12 mouse cellular contexts compared by ENCODE assay signal in the genomic region with DNA sequence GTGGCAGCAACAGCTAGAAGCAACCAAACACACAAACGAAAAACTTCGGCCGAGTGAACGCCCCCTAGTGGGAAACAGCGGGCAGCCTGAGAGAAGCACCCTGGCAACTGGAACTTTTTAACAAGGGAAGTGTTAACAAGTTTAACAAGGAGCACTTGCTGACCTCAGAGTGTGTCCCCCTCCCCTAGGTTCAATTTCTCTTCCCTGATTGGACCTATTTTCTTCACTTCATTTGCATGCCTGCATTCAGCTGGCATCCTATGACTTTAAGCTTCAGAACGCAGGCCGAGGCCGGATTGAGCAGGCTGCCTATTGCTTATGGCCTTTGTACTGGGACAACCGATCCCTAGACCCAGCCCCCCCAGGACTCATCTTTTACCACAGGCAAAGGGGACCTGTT. TPM values are rescaled to one million over a fixed set of nuclear protein-coding genes. Genes with fewer than 3 reads are reported as not detected.
DNase-seq lines count a peak whose midpoint lies in the region; ATAC-seq and TF ChIP-seq lines count a peak whose summit lies in the region.
"Had no signal": no experiment of that assay in that cellular context is flagged by ENCODE, and none has a peak within 500 bp of the region (broad histone marks: within the 10 kb centered on the region; RNA-seq: fewer than 3 reads in every experiment).

No protein-coding gene starts in this region.

- ATAC-seq in intestine, postnatal 0 days, result no peak
- ATAC-seq in intestine, embryonic 15.5 days, result no peak
- ATAC-seq: forebrain, embryonic 15.5 days; hindbrain, embryonic 16.5 days had no signal

- WGBS in intestine, postnatal 0 days, result 72% methylated on average over 9 of the region's 9 CpGs
- WGBS in intestine, embryonic 15.5 days, result 75% methylated on average over 9 of the region's 9 CpGs
- 71% methylated on average over 9 of the region's 9 CpGs for WGBS in embryonic facial prominence, embryonic 10.5 days

- H3K4me2 ChIP-seq in intestine, postnatal 0 days (replicated peaks; ENCODE audit: low read depth), result no peak overlapping the region
- H3K4me2 ChIP-seq in intestine, embryonic 15.5 days (replicated peaks), result no peak overlapping the region
- H3K4me2 ChIP-seq: forebrain, embryonic 15.5 days; neural tube, embryonic 15.5 days had no signal

- no peaks in the 10 kb centered on the region for H3K9me3 ChIP-seq in intestine, postnatal 0 days (ENCODE audit: control insufficient read depth)
- no peaks in the 10 kb centered on the region for H3K9me3 ChIP-seq in intestine, embryonic 15.5 days
- H3K9me3 ChIP-seq in embryonic facial prominence, embryonic 10.5 days, result no peaks in the 10 kb centered on the region
- H3K9me3 ChIP-seq: forebrain, embryonic 15.5 days; heart, embryonic 10.5 days; neural tube, embryonic 15.5 days had no signal

- no peak overlapping the region for H3K27ac ChIP-seq in intestine, postnatal 0 days (ENCODE audit: low read depth, low read length)
- no peak overlapping the region for H3K27ac ChIP-seq in intestine, embryonic 15.5 days
- no peak overlapping the region for H3K27ac ChIP-seq in embryonic facial prominence, embryonic 10.5 days (replicated peaks)
- H3K27ac ChIP-seq: forebrain, embryonic 15.5 days; heart, embryonic 10.5 days; neural tube, embryonic 15.5 days had no signal

- H3K27me3 ChIP-seq in intestine, postnatal 0 days (replicated peaks; ENCODE audit: control insufficient read depth, insufficient read depth, low read length), result no peaks in the 10 kb centered on the region
- no peaks in the 10 kb centered on the region for H3K27me3 ChIP-seq in intestine, embryonic 15.5 days (replicated peaks)
- no peaks in the 10 kb centered on the region for H3K27me3 ChIP-seq in embryonic facial prominence, embryonic 10.5 days (replicated peaks; ENCODE audit: low read depth, poor library complexity, severe bottlenecking)
- H3K27me3 ChIP-seq: forebrain, embryonic 15.5 days; neural tube, embryonic 15.5 days had no signal

- TF ChIP-seq CTCF in intestine, postnatal 0 days (IDR thresholded peaks at IDR 0.05; ENCODE audit: low read depth), result peak; percentile 49

- H3K36me3 ChIP-seq in intestine, postnatal 0 days (ENCODE audit: control insufficient read depth, insufficient read depth), result no peaks in the 10 kb centered on the region
- no peaks in the 10 kb centered on the region for H3K36me3 ChIP-seq in intestine, embryonic 15.5 days
- H3K36me3 ChIP-seq in embryonic facial prominence, embryonic 10.5 days (replicated peaks), result no peaks in the 10 kb centered on the region
- H3K36me3 ChIP-seq: forebrain, embryonic 15.5 days; heart, embryonic 10.5 days; neural tube, embryonic 15.5 days had no signal

- no peaks in the 10 kb centered on the region for H3K4me1 ChIP-seq in intestine, postnatal 0 days (replicated peaks; ENCODE audit: control insufficient read depth, insufficient read depth, low read length)
- H3K4me1 ChIP-seq in intestine, embryonic 15.5 days (replicated peaks), result no peaks in the 10 kb centered on the region
- no peaks in the 10 kb centered on the region for H3K4me1 ChIP-seq in embryonic facial prominence, embryonic 10.5 days
- H3K4me1 ChIP-seq: forebrain, embryonic 15.5 days; heart, embryonic 10.5 days; neural tube, embryonic 15.5 days had no signal

- H3K9ac ChIP-seq in intestine, postnatal 0 days (ENCODE audit: low read depth, low read length), result no peak overlapping the region
- H3K9ac ChIP-seq in intestine, embryonic 15.5 days, result no peak overlapping the region
- H3K9ac ChIP-seq: forebrain, embryonic 15.5 days; neural tube, embryonic 15.5 days had no signal

- peak; percentile 19 for DNase-seq in thymus, postnatal 0 days (ENCODE audit: low spot score)
- no peak for DNase-seq in thymus, postnatal 4 days
- peak; percentile 15 for DNase-seq in embryonic facial prominence, embryonic 10.5 days (ENCODE audit: low spot score)
- DNase-seq in cerebellum, adult 8-10 months, result no peak
- no peak for DNase-seq in layer of hippocampus, postnatal 36 days
- no peak for DNase-seq in cerebellum, postnatal 36 days

- H3K4me3 ChIP-seq in intestine, postnatal 0 days (ENCODE audit: low read depth, low read length), result no peak overlapping the region
- H3K4me3 ChIP-seq in intestine, embryonic 15.5 days (replicated peaks), result no peak overlapping the region
- no peak overlapping the region for H3K4me3 ChIP-seq in embryonic facial prominence, embryonic 10.5 days
- H3K4me3 ChIP-seq: forebrain, embryonic 15.5 days; heart, embryonic 10.5 days; neural tube, embryonic 15.5 days had no signal

RNA-seq across cellular contexts. Expression of a gene that starts 27.0 kb away (rescaled TPM):
- polyA plus RNA-seq in intestine, postnatal 0 days (2015; fragmentation: Nextera tagmentation; extraction: Ambion mirVana), result 0.08 TPM in 1 of 2 replicates, not detected in the other
- polyA plus RNA-seq in intestine, embryonic 15.5 days (2015; fragmentation: Nextera tagmentation; extraction: Ambion mirVana), result 0.20 TPM in 1 of 2 replicates, not detected in the other
- 0.08 TPM in 1 of 2 replicates, not detected in the other for polyA plus RNA-seq in thymus, postnatal 0 days (2015; fragmentation: Nextera tagmentation; extraction: Ambion mirVana)
- not detected in 2 replicates for polyA plus RNA-seq in embryonic facial prominence, embryonic 10.5 days (2016; fragmentation: Nextera tagmentation; extraction: Ambion mirVana)
- not detected for total RNA-seq in layer of hippocampus, postnatal 36 days (2021)

Comparison
In these comparisons a context has a peak if more than half of its experiments do, and no peak if none do; other contexts are left out.
1. DNase-seq: peak in thymus, postnatal 0 days (single experiment) and embryonic facial prominence, embryonic 10.5 days (single experiment); none in thymus, postnatal 4 days (single experiment), cerebellum, adult 8-10 months (single experiment), layer of hippocampus, postnatal 36 days (0 of 2) and cerebellum, postnatal 36 days (0 of 2).